Mouse (Mus musculus) thymus, postnatal 0 days (tissue): ENCODE data around the gene Cd70. TPM values are rescaled to one million over a fixed set of nuclear protein-coding genes. Genes with fewer than 3 reads are reported as not detected.

Experiments used
- DNase-seq: peaks from one replicate; pipeline ENCODE4 v3.0.0-alpha.2; 2015; ENCODE audit warnings: low spot score
- polyA plus RNA-seq: library from polyadenylated mRNA; unstranded; fragments of >200 nt; fragmentation: Nextera tagmentation; extraction: Ambion mirVana; gene quantifications from 2 replicates; pipeline ENCODE4 v1.2.1, GENCODE M21; 2015

Gene Cd70
- polyA plus RNA-seq, 1 experiment from 2014 or later = 1.9 TPM

DNA sequence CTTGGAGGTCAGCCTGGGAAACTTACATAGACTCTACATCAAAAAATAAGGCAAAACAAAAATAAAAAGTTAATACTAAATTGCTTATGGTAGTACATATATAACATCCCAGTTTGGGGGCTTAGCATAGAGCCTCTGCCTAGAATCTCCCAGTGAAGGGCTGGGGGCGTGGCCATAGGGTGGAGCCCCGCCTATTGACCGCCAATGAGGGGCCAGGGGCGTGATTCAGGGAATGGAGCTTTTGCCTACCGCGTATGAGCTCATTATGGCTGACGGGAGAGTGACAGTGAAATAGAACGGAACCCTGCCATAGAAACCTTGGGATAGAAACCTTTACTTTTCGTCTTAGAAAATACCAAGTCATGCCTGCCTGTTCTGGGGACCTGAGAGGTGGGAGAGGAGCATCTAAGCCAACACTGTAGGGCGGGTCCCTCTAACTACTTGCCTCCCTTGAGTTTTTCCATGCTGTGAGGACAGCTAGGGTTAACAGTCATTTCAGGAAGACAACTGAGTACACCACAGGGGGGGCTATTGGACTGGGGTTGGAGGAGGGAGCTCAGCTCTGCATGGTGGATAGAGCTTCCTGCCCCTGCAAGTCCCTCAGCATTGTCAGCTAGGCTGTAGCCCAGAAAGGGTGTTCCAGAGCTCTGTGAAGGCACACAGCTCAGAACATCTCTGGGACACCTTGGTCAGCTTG lies 49.8 kb downstream of the Cd70 start:
- peak; percentile 56 for DNase-seq

DNA sequence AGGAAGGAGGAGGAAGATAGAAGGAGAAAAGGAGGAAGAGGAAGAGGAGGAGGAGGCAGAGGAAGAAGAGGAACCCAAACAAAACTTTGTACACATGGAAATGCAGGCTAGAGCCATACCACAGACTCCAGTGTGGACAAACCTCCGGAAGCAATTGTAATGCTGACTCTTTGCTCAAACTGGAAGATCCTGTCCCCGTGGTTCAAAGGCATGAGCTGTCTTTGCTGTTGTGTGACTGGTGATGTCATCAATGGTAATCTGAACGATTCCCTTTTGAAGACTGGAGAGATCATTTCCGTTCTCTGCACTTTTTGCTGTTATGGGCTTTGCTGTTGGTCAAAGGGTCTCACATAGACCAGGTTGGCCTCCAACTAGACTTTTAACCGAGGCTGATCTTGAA lies 51.3 kb downstream of the Cd70 start:
- DNase-seq = no peak

DNA sequence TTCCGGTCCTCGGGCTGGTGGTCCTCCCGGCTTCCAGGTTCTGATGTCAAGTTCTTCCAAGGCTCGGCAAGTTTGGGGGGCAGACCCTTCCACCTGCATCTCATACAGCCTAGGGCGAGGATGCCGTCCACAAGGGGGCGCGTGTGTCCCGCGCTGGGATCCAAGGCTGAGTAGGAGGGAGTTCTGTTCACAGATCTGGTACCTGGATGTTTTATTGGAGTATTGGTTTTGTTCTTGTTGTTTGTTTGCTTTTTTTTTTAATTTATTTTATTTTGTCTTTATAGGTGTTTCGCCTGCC lies 53.0 kb downstream of the Cd70 start:
- DNase-seq = peak; percentile 86

Other genes starting within 250 kb of the Cd70 start
- gene Mllt1, start 214.4 kb downstream of the Cd70 start, polyA plus RNA-seq = 24.2 and 26.6 TPM in 2 replicates
- not detected in 2 replicates for gene Acer1, start 167.7 kb downstream of the Cd70 start, polyA plus RNA-seq
- gene Clpp, start 159.5 kb downstream of the Cd70 start, polyA plus RNA-seq = 111 and 113 TPM in 2 replicates
- 35.0 and 35.6 TPM in 2 replicates for gene Alkbh7, start 152.4 kb downstream of the Cd70 start, polyA plus RNA-seq
- gene Pspn, start 149.8 kb downstream of the Cd70 start, polyA plus RNA-seq = 0.55 TPM in 1 of 2 replicates, not detected in the other
- gene Gtf2f1, start 138.5 kb downstream of the Cd70 start, polyA plus RNA-seq = 76.1 and 81.7 TPM in 2 replicates
- gene Gm17949, start 138.3 kb downstream of the Cd70 start, polyA plus RNA-seq = 0.42 and 0.53 TPM in 2 replicates
- gene Khsrp, start 118.3 kb downstream of the Cd70 start, polyA plus RNA-seq = 37.5 and 42.3 TPM in 2 replicates
- gene Slc25a41, start 108.1 kb downstream of the Cd70 start, polyA plus RNA-seq = 0.10 TPM in 1 of 2 replicates, not detected in the other
- gene Crb3, start 90.7 kb downstream of the Cd70 start, polyA plus RNA-seq = 1.6 and 2.7 TPM in 2 replicates
- gene Slc25a23, start 89.9 kb downstream of the Cd70 start, polyA plus RNA-seq = 8.3 and 8.8 TPM in 2 replicates
- 49.8 and 65.1 TPM in 2 replicates for gene Dennd1c, start 71.3 kb downstream of the Cd70 start, polyA plus RNA-seq
- gene Tubb4a, start 62.0 kb downstream of the Cd70 start, polyA plus RNA-seq = 1.0 and 1.2 TPM in 2 replicates
- gene Tnfsf9, start 44.5 kb downstream of the Cd70 start, polyA plus RNA-seq = 2.7 and 3.0 TPM in 2 replicates
- gene Tnfsf14, start 44.4 kb upstream of the Cd70 start, polyA plus RNA-seq = 3.4 and 4.7 TPM in 2 replicates
- gene C3, start 78.4 kb upstream of the Cd70 start, polyA plus RNA-seq = 5.0 and 5.4 TPM in 2 replicates
- gene Gpr108, start 98.7 kb upstream of the Cd70 start, polyA plus RNA-seq = 37.3 and 40.0 TPM in 2 replicates
- 15.7 and 18.2 TPM in 2 replicates for gene Trip10, start 99.7 kb upstream of the Cd70 start, polyA plus RNA-seq
- 131 and 133 TPM in 2 replicates for gene Vav1, start 129.3 kb upstream of the Cd70 start, polyA plus RNA-seq
- 9.9 and 11.3 TPM in 2 replicates for gene Adgre1, start 208.9 kb upstream of the Cd70 start, polyA plus RNA-seq